Mouse (Mus musculus) liver, adult 2 months (tissue): ENCODE measurements around the gene Cog7.

Source experiments
- CTCF ChIP-seq: fragments of 200-500 bp; IDR thresholded peaks from 2 replicates; pipeline ENCODE4 v1.5.1; 2011; ENCODE audit warnings: low read depth, low read length, control low read depth
- POLR2A ChIP-seq: fragments of 200-500 bp; IDR thresholded peaks from 2 replicates; pipeline ENCODE4 v1.6.1; 2011; ENCODE audit warnings: low read length, control low read depth; ENCODE audit not compliant: insufficient read depth; ENCODE audit errors: extremely low read depth

GRCm38 (mm10) chr7:121835392-121835791 lies 146.1 kb downstream of the Cog7 start:
- peak; percentile 31; the same call in 1 of the 2 replicates for TF ChIP-seq CTCF
- TF ChIP-seq POLR2A, result no peak
